Mouse (Mus musculus) stomach, postnatal 0 days (tissue): ENCODE data around the gene Gm3532. TPM values are rescaled to one million over a fixed set of nuclear protein-coding genes. Genes with fewer than 3 reads are reported as not detected.
"Not testable (repeated sequence)": the region's sequence is repeated elsewhere in the genome, so short reads cannot be mapped to it uniquely, and the experiment has no call there.

ENCODE experiments used
- ATAC-seq: fragments of 200-750 bp; cut with Nextera tagmentation; 2 replicates; pipeline ENCODE4 v1.8.0; 2017; ENCODE audit not compliant: low FRiP score, low TSS enrichment
- DNase-seq: peaks from one replicate; pipeline ENCODE4 v3.0.0-alpha.2; 2016; ENCODE audit warnings: low spot score
- H3K27ac ChIP-seq: fragments of 300-500 bp; sonication (generic); replicated peaks from 2 replicates; pipeline ENCODE4 v1.5.1; 2014; ENCODE audit warnings: mild to moderate bottlenecking, control low read depth
- H3K27me3 ChIP-seq: fragments of 300-500 bp; sonication (generic); 2 replicates; pipeline ENCODE4 v1.6.1; 2014; ENCODE audit warnings: low read length; ENCODE audit not compliant: control insufficient read depth, insufficient read depth
- H3K36me3 ChIP-seq: fragments of 300-500 bp; sonication (generic); 2 replicates; pipeline ENCODE4 v1.6.1; 2014; ENCODE audit warnings: low read length, mixed read lengths; ENCODE audit not compliant: control insufficient read depth, insufficient read depth
- H3K4me1 ChIP-seq: fragments of 300-500 bp; sonication (generic); replicated peaks from 2 replicates; pipeline ENCODE4 v1.6.1; 2014; ENCODE audit warnings: antibody characterized with exemption; ENCODE audit not compliant: control insufficient read depth, insufficient read depth
- H3K4me2 ChIP-seq: fragments of 300-500 bp; sonication (generic); replicated peaks from 2 replicates; pipeline ENCODE4 v1.6.1; 2014; ENCODE audit warnings: low read depth, mild to moderate bottlenecking, control low read depth, moderate library complexity
- H3K4me3 ChIP-seq: fragments of 300-500 bp; sonication (generic); 2 replicates; pipeline ENCODE4 v1.5.1; 2014; ENCODE audit warnings: low read depth, low read length, control low read depth
- H3K9ac ChIP-seq: fragments of 300-500 bp; sonication (generic); 2 replicates; pipeline ENCODE4 v1.6.1; 2014; ENCODE audit warnings: mild to moderate bottlenecking, low read length, control low read depth, mixed read lengths
- H3K9me3 ChIP-seq: fragments of 300-500 bp; sonication (generic); 2 replicates; pipeline ENCODE4 v1.6.1; 2016; ENCODE audit warnings: low read length; ENCODE audit not compliant: control insufficient read depth
- WGBS: fragments of 180-500 bp; shearing (Covaris S2); extraction: QIAGEN DNeasy Blood & Tissue Kit; methylation state at CpG from one replicate; pipeline ENCODE4 v1.1.7; 2014; 5-methylcytosine and 5-hydroxymethylcytosine counted together
- polyA plus RNA-seq: library from polyadenylated mRNA; unstranded; fragments of >200 nt; fragmentation: Nextera tagmentation; extraction: Ambion mirVana; gene quantifications from 2 replicates; pipeline ENCODE4 v1.2.1, GENCODE M21; 2015

The Gm3532 gene
- polyA plus RNA-seq, result not detected in 2 replicates

- no CpG with 5 or more reads among the region's 2 CpGs for WGBS
- H3K27me3 ChIP-seq, result not testable (repeated sequence)
These were observed at the start of gene Gm3532 for GRCm38 (mm10) chr14:5538196-5538595. Gm3532 (plus strand) TSS chr14:5538496.

GRCm38 (mm10) chr14:5501374-5501773, 36.9 kb upstream of the Gm3532 start, which contains the start of gene Gm3488:
Gm3488 (plus strand) TSS chr14:5501674.
- no CpG with 5 or more reads among the region's 35 CpGs for WGBS
- DNase-seq, H3K4me1 ChIP-seq, H3K4me3 ChIP-seq, H3K9me3 ChIP-seq, H3K9ac ChIP-seq, H3K36me3 ChIP-seq, H3K27me3 ChIP-seq, H3K27ac ChIP-seq, H3K4me2 ChIP-seq, ATAC-seq: not testable (repeated sequence)

More at GRCm38 (mm10) chr14:5538196-5538595, at the start of gene Gm3532:
- not testable (repeated sequence) for H3K9ac ChIP-seq, DNase-seq, H3K9me3 ChIP-seq, H3K36me3 ChIP-seq, H3K4me3 ChIP-seq, H3K27ac ChIP-seq, H3K4me1 ChIP-seq, H3K4me2 ChIP-seq, ATAC-seq

Other genes with a start within 250 kb of the Gm3532 start
- not detected in 2 replicates for gene Gm3542, start 203.6 kb upstream of the Gm3532 start, polyA plus RNA-seq
- gene Gm3500, start 149.4 kb upstream of the Gm3532 start, polyA plus RNA-seq, result 0.16 TPM in 1 of 2 replicates, not detected in the other
- 0.34 and 0.50 TPM in 2 replicates for gene Gm3194, start 83.0 kb upstream of the Gm3532 start, polyA plus RNA-seq
- not detected in 2 replicates for gene Gm8246, start 60.7 kb upstream of the Gm3532 start, polyA plus RNA-seq
- gene Gm3187, start 54.3 kb upstream of the Gm3532 start, polyA plus RNA-seq, result not detected in 2 replicates
- gene Gm3488, start 36.8 kb upstream of the Gm3532 start, polyA plus RNA-seq, result 0.35 and 0.36 TPM in 2 replicates
- gene Gm8265, start 94.5 kb downstream of the Gm3532 start, polyA plus RNA-seq, result not detected in 2 replicates
- not detected in 2 replicates for gene Gm9603, start 149.0 kb downstream of the Gm3532 start, polyA plus RNA-seq
- gene Gm3373, start 203.1 kb downstream of the Gm3532 start, polyA plus RNA-seq, result 0.16 TPM in 1 of 2 replicates, not detected in the other